Mouse (Mus musculus) T-helper 2 cell (primary cell): ENCODE measurements at regions not wholly inside any gene's neighbourhood (a gene's known extent, or its start where the extent isn't known, plus 50 kb on each side); places are given as distances from the start of the nearest gene placed in this dataset.

Experiments used
- in situ Hi-C: fragments of 300-600 bp; cut with MboI, MseI; formaldehyde crosslinking; loops from one replicate; pipeline ENCODE4 v1.15.1; 2025; ENCODE audit warnings: high pct_unique_total_duplicates

DNA sequence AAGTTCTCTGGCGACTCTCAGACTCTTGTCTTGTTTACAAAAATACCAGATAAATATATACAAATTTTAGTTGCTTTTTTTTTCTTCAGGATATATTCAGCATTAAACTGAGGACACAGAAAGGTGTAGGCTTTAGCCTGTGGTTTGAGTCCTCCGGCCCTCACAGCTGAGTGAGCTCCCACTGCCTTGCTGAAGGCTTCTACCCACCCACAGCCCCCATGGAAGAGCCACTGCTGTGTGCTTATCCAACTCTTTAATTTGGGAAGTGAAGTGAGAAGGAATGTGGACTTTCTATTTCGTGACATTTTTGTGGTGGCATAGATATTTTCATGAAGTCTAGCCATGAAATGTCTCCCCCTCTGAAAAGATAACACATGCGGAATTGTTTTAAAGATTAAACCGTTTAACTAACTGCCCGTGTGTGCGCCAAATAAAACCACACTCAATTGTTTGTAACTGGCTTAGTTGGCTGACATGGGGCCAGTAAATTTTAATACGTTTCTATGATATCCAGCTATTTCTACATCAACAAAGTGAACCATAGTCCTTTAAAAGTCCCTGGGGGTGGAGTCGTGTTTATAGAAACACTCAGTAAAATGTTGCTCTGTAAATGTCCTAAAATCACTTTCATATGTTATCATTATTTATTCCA, 174.1 kb downstream of the Slc38a4 start:
- in situ Hi-C loops = no loop called here

GRCm38 (mm10) chr15:96880066-96880465, 175.7 kb downstream of the Slc38a4 start:
- in situ Hi-C loops = no loop called here

DNA sequence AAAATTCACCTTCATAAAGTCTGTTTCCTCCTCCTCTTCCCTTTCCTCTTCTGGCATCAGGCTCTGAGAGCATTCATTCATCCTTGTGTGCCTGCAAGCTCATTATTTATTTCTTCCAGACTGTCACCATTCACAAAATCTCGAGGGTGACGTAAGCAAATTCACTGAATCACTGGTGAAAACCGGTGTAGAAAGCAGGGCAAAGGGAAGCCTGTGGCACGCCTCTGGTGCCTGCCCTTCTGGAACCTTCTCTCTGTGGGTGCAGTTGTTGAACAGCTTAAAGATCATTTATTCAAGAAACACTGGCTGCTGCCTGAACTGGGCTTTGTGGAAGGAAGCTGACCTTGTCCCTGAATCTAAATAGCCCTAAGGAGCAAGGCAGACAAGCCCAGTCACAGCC, 177.0 kb downstream of the Slc38a4 start:
- in situ Hi-C loops = no loop called here

GRCm38 (mm10) chr15:96877931-96878330, 177.8 kb downstream of the Slc38a4 start:
- in situ Hi-C loops = no loop called here

DNA sequence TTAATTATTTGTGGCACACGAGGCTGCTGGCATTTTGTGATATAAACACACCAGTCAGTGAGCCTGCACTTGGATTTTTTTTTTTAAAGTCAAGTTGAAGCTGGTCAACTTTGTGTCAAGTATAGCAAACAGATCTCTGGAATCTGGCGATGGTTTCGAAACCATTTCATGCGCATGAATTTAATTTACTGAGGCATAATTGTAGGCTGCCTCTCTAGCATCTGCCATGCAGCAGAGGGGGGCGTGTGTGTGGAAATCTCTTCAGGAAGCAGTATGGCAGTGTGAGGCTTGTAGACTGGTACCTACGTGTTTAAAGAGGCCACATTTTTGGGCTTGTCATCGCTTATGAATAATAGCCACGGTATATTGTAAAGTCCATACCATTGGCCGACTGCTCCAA, 177.7 kb upstream of the Slc38a2 start:
- in situ Hi-C loops = no loop called here

DNA sequence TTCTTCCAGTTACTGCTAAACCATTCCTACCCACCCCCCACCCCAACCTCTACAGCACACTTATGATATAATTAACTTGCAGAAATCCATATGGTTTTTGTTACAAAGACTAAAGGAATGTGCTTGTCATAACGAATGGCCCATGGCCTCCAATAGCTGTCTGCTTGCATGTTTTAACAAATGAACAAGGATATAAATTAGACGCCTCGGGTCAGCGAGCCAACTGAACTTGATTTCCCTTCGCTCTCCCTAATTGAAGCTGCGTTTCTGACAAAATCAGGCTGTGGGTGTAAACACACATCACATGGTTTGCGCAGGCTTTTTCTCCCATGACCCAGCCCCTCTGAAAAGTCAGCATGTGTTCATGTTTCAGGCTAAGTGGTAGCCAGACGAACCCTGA, 174.6 kb upstream of the Slc38a2 start:
- in situ Hi-C loops = no loop called here

GRCm38 (mm10) chr15:96873562-96873961, 174.0 kb upstream of the Slc38a2 start:
- in situ Hi-C loops = no loop called here

DNA sequence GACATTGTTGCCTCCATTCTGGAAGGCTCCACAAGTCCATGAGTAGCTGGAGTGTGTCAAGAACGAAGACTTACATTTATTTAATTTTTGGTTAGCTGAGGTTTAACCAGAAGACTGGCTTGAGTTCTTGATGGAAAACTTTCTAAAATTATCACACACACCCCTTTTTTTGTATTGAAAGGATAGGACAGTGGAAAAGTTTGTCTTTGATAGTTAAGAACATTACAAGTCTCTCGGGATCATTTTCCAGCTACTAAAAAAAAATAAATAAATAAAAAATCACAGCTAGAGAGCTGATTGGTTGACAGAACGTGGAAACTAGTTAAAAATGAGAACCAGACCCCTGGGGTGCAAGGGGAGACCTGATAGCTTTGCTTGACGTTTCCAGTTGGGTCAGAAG, 173.6 kb upstream of the Slc38a2 start:
- in situ Hi-C loops = no loop called here

GRCm38 (mm10) chr15:96867701-96868100, 168.2 kb upstream of the Slc38a2 start:
- in situ Hi-C loops = no loop called here

GRCm38 (mm10) chr15:96865932-96866331, 166.4 kb upstream of the Slc38a2 start:
- in situ Hi-C loops = no loop called here

DNA sequence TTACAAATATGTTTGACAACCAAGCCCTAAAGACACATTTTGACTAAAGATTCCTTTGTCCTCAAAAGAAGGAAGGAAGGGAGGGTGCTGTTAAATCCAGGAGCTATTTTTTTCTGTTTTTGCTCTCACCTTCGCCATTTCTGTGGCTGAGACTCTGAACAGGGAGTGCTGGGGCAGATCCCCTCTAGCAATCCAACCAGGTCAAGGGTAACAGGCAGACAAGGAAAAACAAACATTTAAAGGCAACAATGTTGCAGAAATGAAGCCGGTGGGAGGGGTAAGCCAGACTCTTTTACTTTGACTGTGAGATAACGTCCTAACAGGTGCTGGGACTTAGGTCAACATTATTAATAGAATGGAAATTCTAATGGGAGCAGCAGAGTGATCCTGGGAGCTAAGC, 158.2 kb upstream of the Slc38a2 start:
- in situ Hi-C loops = no loop called here

GRCm38 (mm10) chr15:96851970-96852768, 152.6 kb upstream of the Slc38a2 start:
- in situ Hi-C loops = no loop called here

GRCm38 (mm10) chr15:96848150-96848549, 148.6 kb upstream of the Slc38a2 start:
- in situ Hi-C loops = no loop called here

- in situ Hi-C loops = no loop called here
These were observed 145.7 kb upstream of the Slc38a2 start for GRCm38 (mm10) chr15:96845221-96845620.

- in situ Hi-C loops = no loop called here
These were observed 144.8 kb upstream of the Slc38a2 start for GRCm38 (mm10) chr15:96844290-96844689.

- in situ Hi-C loops = no loop called here
These were observed 144.1 kb upstream of the Slc38a2 start for GRCm38 (mm10) chr15:96843589-96843988.

GRCm38 (mm10) chr15:96842881-96843280, 143.4 kb upstream of the Slc38a2 start:
- in situ Hi-C loops = no loop called here

- in situ Hi-C loops = no loop called here
These were observed 137.1 kb upstream of the Slc38a2 start for GRCm38 (mm10) chr15:96836670-96837069.

- in situ Hi-C loops = no loop called here
These were observed 135.3 kb upstream of the Slc38a2 start for GRCm38 (mm10) chr15:96834862-96835261.

- in situ Hi-C loops = no loop called here
These were observed 134.8 kb upstream of the Slc38a2 start for GRCm38 (mm10) chr15:96834162-96834843.

DNA sequence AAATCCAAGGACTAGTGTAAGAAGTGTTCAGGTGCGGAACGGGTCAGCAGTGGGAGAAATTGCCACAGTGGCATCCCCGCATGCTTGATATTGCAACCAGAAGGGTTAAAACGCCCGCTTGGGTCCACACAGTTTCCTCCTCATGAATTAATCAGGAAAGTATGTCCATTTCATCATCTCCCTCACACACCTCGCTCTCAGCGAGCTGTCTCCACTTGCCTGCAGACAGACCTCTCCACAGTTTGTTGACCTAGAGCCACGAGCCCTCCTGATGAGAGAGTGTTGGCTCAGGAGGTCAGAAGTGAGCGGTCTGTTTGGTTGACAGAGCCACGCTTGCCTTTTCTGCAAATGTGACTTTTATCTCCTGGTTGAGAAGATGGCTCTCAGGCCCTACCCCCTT, 132.9 kb upstream of the Slc38a2 start:
- in situ Hi-C loops = no loop called here

GRCm38 (mm10) chr15:96831256-96831655, 131.7 kb upstream of the Slc38a2 start:
- in situ Hi-C loops = no loop called here

GRCm38 (mm10) chr15:96830578-96830977, 131.0 kb upstream of the Slc38a2 start:
- in situ Hi-C loops = no loop called here
